Mouse (Mus musculus): ENCODE measurements around the gene Tmem240.
"Not testable (repeated sequence)": the region's sequence is repeated elsewhere in the genome, so short reads cannot be mapped to it uniquely, and the experiment has no call there.

Tmem240 gene

DNA sequence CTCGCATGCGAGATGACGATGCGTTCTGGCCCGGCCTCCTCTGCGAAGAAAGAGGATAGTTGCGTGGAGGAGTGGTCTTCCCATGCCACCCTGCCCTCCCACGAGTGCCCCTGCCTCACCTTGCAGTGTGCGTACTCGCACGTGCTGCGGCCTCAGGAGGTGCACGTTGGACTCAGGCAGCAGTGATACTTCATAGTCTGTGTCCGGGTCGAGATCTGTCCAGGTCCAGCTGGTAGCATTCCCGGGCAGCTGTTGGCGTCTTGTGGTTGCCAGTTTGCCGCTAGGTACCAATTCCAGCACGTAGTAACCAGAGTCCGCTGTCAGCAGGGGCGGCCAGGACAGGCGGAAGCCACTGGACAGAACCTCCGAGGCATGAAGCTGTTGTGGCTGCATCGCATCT lies 36.0 kb downstream of the Tmem240 start:
- in situ Hi-C loops (cut with MseI, MboI) = no loop called here

DNA sequence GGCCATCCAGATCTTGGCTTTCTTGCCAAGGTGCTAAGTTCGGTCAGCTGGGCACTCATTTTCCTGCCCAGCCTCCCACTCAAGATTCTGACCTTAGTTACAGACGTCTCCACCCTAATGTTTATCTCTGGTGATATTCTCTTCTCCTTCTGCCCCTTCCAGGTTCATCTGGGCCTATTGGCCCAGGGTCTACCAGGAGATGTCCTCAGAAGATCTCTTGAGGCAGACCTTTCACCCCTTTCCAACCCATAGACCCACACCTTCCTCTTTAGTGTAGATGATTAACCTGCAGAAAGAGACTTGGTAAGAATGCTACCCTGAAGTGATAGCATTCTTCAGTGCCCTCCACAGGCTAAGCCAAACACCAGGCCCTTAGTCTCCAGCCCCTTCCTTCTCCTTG lies 37.1 kb downstream of the Tmem240 start:
- in situ Hi-C loops (cut with MseI, MboI) = no loop called here

DNA sequence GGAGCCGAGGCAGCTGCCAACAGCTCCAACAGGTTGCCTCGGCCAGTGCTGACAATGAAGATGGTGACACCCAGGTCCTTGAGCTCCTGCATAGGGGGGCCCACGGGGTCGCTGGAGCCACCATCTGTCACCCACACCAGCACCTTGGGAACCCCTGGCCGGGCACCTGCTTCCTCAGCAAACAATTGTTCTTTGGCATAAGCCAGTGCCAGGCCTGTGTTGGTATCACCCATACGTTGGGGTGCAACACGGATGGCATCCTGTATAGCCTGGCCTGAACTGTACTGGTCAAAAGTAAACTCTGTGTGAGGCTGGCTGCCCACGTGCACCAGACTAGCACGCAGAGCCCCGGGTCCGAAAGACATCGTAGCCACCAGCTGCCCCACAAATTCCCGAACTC lies 38.2 kb downstream of the Tmem240 start:
- in situ Hi-C loops (cut with MseI, MboI) = no loop called here

DNA sequence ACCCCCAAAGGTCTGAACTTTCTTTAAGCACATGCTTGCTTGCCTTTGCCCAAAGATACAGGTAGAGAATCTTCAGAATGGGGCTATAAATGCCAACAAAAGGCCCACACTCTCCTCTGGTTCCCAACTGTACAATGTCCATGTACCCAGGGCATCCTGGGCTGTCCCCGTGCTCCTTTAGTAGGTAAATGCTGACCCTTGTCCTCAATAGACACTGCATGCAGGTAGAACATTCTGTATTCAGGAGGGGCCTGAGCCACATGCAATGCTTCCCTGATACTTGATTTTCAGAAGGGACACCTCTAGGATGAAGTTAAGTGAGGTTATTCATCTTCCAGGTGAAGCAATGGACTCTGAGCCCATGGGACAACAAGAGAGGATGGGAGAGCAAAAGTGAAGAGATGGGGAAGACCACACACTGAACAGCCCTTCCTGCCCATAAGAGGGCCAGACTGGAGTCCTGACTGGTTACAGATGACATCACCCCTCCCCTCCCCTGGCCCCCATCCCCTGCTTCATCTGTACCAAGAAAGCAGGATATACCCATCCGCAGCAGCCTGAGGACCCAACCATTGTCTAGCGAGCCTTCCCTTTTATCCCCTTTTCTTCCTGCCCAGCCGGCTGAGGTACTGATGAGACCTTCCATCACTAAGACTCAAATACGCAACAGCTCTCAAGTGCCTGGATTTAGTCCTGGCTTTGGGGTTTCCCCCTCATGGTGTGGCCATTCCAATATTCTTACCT lies 38.9 kb downstream of the Tmem240 start:
- in situ Hi-C loops (cut with MseI, MboI) = no loop called here

DNA sequence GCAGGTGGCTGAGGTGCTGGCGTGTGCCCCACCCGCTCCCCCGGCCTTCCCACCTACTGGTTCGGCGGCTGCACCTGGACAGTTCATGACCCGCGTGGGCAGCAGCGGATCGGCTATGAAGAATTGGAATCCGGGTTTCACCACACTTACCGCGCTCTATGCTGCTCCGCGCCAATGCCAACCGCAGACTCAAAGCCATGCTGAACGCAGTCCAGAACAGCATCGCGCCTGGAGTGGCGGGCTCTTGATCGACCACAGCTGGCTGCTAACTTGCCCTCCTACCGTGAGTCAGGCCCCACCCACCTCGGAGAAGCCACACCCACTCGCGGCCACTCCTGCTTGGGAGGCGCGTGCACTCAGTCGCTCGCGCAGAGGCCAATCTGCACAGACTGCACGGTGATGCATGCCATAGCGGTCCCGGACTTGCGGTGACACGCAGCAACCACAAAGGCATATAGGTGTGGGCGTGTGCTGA lies 39.7 kb downstream of the Tmem240 start, which contains the start of gene Vwa1:
Vwa1 (minus strand) TSS at position 419 of the 475 bp plus-strand sequence.
- in situ Hi-C loops (cut with MseI, MboI) = no loop called here

DNA sequence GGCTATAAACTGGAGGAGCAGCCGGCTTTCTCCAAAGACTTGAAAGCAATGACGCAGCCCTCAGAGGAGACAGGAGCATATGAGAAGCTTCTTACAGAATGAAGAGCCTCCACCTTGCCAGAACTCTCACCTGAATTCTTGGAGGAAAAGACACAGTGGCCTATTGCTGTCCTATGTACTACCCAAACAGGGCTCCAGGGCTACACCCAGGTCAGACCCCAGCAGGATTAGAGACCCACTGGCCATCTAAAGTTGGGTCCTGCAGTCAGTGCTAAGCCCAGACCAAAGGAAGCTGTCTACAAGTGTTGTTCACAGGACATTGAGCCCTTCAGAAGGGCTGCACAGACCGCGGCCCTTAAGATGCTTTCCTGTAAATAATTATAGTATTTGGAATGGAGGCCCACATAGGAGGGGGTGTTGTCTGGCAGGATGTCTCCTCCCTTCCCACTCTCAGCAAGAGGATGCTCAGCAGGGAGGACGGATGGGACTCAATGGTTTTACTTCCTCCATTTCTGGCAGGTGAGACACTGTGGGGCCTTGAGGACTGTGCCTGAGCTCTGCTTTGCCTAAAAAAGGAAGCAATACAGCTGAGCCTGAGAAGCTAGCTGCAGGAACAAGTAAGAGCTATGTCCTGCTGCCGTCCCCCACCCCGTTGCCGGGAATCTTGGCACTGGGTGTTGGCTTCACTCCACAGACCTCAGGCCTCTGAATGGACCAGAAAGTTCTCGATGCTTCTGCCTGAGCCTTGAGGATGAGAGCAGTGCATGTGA lies 40.6 kb downstream of the Tmem240 start:
- in situ Hi-C loops (cut with MseI, MboI) = no loop called here

DNA sequence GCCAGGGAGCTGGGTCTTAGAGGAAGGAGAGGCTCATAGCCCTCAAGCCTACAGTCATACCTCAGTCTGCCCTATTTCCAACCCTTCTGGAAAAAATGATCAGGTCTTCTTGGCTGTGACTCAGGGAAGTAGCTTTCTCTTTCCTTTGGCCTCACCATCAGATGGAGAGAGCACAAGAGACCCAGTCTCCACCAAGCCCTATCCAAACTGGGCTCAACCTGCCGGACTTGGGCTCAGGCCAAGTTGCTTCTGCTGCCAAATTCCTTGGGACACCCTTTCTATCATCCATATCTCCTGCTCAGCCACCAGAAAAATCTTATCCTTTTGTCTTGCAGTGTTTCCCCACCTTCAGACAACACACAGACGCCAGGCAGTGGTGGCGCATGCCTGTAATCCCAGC lies 41.3 kb downstream of the Tmem240 start:
- in situ Hi-C loops (cut with MseI, MboI) = no loop called here

DNA sequence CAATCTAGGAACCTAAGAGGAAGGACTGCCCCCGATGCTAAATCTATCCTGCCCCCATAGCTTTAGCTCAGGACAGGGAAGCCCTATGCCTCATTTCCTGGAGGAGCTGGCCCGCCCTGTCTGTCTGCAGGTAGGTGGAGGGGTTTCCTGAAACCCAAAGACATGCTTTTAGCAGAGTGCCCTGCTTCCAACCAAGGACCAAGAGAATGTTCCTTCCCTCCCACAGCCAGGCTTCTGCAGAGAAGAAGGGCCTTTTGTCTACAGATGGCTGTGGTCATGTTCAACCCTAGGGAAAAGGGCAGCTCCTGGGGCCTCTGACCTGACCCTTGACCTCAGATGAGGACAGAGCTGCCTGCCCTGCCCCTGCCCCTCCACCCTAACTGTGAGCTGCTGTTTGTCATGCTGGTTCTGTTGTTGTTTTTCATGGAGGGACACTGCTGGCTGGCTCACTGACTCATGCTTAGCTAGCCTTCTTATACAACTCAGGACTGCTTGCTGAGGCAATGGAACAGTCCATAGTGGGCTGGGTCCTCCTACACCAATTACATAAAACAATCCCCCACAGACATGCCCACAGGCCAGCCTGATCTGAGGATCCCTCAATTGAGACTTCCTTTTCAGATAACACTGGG lies 42.2 kb downstream of the Tmem240 start:
- in situ Hi-C loops (cut with MseI, MboI) = no loop called here

DNA sequence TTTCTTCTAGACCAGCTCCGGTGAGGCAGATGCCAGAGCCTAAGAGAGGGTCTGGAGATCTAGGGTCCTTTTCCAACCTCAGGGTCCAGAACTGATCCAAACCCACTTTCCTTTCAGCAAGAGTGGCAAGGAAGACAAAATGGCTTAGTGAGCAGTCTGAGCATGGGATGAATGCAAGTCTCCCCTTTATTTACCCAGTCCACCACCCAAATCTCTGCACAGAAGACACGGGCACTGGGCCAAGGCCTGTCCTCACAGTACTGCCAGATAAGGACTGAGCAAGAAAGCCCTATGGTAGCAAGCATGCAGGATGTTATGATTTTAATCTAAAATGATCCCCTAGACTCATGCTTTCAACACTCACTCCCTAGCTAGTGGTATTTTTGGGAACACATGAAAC lies 43.2 kb downstream of the Tmem240 start:
- in situ Hi-C loops (cut with MseI, MboI) = no loop called here

DNA sequence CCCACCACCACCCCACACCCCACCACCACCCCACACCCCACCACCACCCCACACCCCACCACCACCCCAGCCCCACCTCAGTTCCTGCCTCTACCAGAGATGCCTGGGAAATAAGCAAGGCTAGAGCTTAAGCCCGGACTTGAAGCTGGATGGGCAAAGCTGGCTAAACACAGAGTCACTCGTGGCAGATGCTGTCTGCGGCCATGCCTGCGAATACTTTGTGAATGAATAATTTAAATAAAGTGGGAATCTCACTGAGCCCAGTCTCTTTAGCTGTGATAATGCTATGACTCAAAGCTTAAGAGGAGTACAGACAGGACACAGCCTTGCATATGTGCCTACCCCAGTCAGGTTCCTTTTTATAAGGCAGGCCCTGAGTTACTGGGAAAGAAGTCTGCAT lies 44.9 kb downstream of the Tmem240 start:
- in situ Hi-C loops (cut with MseI, MboI) = no loop called here

DNA sequence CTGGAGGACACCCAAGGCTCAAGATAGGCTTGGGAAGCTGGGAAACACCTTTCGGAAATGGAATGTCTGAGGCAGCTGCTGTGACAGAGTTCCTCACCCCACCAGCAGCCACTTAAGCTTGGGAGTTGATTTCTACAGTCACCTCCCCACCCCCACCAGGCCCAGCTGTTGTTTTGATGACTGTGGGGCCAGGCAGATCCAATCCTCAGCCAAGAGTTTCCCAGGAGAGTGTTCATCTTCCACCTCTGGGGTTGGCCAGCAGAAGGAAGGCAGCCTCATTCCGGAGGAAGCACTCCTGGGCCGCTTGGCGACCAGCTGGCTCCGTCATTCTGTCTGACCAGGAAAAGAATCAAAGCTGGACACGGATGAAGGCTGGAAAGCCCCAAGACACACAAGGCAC lies 46.3 kb downstream of the Tmem240 start:
- in situ Hi-C loops (cut with MseI, MboI) = no loop called here

DNA sequence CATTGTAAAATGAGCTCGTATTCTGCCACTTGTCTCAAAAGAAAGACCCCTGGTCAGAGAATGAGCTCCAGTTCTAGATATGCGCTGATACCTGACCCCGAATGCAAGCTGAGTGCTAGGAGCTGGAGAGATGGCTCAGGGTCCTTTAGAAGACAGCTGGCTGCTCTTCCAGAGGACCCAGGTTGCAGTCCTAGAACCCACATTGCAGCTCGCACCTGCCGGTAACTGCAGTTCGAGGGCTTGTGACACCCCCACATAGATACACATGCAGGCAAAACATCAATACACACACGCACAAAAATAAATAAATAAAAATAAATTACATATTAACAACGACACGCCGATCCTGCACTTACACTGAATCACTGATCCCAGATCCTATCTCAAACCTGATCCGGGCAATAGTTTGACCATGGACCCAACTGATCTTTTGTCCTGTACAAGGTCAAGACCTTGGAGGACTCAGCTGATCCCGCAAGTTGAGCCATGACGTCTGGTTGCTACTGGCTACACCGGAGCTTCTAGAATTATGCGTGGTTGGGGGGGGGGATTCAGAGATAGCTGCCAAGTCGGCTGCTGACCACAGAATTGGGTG lies 49.0 kb downstream of the Tmem240 start:
- in situ Hi-C loops (cut with MseI, MboI) = no loop called here

DNA sequence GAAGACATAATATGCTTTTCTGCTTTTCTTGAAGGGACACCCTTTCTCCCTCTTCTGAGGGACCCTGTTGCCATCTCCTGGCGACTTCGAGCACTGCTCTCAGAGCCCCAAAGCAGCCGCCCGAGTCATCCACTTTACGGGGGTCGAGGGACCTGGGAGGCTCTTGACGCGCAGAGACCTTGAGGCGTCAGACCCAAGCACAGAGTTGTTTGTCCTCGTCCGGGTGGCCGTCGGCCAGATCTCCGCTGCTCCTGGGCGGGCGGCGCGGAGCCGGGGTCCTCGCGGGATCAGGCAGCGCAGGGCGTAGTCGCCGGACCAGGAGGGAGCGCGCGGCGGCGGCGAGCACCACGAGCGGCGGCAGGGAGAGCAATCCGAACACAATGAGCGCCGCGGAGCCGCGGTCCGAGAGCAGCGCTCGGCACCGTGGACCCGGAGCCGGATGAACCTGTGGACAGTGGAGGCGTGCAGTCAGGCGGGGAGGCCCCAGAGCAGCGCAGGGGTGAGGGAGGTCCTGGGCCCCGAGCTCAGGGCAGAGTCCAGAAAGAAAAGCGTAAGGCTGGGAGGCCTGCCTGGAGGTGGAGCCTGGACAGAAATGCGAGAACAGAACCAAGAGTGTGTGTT lies 49.6 kb downstream of the Tmem240 start:
- in situ Hi-C loops (cut with MseI, MboI) = no loop called here

DNA sequence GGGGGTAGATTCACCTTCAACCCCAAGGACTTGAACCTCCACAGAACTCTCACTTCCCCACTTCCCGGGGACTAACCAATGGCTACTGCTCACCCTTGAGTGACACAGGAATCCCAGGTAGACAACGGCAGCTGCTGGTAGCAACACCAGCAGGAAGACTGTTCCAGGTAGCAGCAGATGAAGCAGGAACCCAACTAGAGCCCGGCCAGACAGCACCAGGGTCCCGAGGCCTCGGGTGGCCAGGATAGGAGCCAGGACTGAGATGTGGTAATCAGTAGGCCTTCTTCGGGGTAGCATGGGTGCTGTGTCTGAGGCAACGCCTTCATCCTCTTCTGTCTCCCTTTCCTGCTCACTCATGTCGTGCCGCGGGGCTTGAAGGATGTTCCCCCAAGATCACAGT lies 50.6 kb downstream of the Tmem240 start:
- in situ Hi-C loops (cut with MseI, MboI) = no loop called here

DNA sequence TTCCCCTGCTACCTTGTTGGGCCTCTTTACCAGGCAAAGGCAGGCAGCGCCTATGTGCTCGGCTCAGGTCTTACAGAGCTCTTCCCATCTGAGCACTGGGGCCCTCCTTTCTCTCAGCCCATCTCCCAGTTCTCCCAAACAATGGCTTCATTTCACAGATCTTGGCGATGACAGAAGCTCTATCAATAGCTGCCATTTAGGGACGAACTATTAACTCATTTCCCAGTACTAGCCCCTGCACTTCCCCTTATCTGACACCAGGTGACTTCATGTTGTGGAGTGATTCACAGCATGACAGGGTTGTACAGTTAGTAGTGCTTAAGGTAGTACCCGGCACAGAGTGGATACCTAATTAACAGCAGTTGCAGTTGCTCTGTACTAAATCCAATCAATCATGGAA lies 51.2 kb downstream of the Tmem240 start, which contains the start of gene Tmem88b:
Tmem88b (minus strand) TSS at position 56 of the 400 bp plus-strand sequence.
- in situ Hi-C loops (cut with MseI, MboI) = no loop called here

DNA sequence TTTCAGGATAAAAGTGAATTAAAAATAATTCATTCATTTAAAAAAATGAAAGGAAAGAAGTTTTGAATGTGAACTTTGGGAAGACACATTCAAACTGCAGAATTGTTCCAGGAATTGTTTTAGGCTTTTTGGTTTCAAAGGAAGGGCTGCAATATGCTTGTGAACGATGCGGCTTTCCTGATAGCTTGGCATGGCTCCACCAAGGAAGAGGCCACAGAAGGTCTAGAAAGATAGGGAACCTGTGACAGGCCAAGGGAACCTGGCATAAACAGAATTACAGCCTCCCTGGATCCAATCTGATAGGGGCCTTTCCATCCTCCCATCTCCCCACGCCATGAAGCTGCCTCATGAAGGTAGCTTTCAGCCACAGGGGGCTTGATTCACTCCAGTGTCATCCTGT lies 53.7 kb downstream of the Tmem240 start:
- in situ Hi-C loops (cut with MseI, MboI) = no loop called here

DNA sequence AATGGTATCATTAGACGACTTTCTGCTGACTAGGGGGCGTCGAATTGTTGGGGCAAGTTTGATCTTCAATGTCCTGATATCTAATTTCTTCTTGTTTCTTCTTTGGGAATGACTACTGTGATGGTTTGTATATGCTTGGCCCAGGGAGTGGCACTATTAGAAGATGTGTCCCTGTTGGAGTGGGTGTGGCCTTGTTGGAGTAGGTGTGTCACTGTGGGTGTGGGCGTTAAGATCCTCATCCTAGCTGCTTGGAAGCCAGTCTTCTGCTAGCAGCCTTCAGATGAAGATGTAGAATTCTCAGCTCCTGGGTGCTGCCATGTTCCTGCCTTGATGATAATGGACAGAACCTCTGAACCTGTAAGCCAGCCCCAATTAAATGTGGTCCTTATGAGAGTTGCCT lies 54.2 kb downstream of the Tmem240 start:
- in situ Hi-C loops (cut with MseI, MboI) = not testable (repeated sequence)

DNA sequence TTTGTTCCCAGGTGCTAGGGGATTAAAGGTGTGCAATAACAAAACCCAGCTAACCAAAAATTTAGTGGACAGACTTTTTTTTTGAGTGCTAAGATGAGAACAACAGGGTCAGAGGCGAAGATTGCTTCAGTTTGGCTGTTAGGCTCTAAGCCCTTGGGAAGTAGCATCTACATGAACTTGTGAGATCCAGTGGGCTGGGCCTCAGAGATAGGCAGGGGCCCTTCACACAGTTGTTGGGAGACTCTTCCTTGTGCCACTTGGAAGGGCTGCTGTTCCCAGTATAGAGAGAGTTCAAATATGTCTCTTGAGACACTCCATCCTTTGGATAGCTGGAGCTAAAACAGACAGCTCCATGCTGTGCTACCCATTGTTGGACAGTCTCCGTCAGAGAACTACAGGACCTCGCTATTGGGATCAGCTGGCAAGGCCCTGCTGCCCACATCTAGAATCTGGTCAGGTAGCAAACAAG lies 55.5 kb downstream of the Tmem240 start, which contains the start of gene Ankrd65:
Ankrd65 (plus strand) TSS at position 419 of the 469 bp plus-strand sequence.
- in situ Hi-C loops (cut with MseI, MboI) = no loop called here

Data from mouse trophoblast stem cell (cell line).